Mouse (Mus musculus) forebrain, postnatal 0 days (tissue): Measurements from ENCODE around the gene Zbtb22. TPM values are rescaled to one million over a fixed set of nuclear protein-coding genes. Genes with fewer than 3 reads are reported as not detected.
A peak's percentile ranks its signal among the peaks of the same experiment; 100 is the strongest.

Experiments used
- ATAC-seq: fragments of 200-750 bp; cut with Nextera tagmentation; 2 replicates; pipeline ENCODE4 v1.8.0; 2017; ENCODE audit warnings: mild to moderate bottlenecking, moderate library complexity
- DNase-seq: peaks from one replicate; pipeline ENCODE4 v3.0.0-alpha.2; 2015
- H3K27ac ChIP-seq: fragments of 300-500 bp; sonication (generic); 2 replicates; pipeline ENCODE4 v1.5.1; 2014; ENCODE audit warnings: low read depth, mild to moderate bottlenecking, antibody characterized with exemption, low read length, moderate library complexity, mixed read lengths
- H3K27me3 ChIP-seq: fragments of 300-500 bp; sonication (generic); 2 replicates; pipeline ENCODE4 v1.6.1; 2014; ENCODE audit warnings: mild to moderate bottlenecking, low read length, mixed read lengths; ENCODE audit not compliant: insufficient read depth
- H3K36me3 ChIP-seq: fragments of 300-500 bp; sonication (generic); 2 replicates; pipeline ENCODE4 v1.6.1; 2014; ENCODE audit warnings: mild to moderate bottlenecking, moderate library complexity; ENCODE audit not compliant: insufficient read depth
- H3K4me1 ChIP-seq: fragments of 300-500 bp; sonication (generic); 2 replicates; pipeline ENCODE4 v1.6.1; 2014; ENCODE audit warnings: antibody characterized with exemption; ENCODE audit not compliant: insufficient read depth
- H3K4me2 ChIP-seq: fragments of 300-500 bp; sonication (generic); 2 replicates; pipeline ENCODE4 v1.6.1; 2014; ENCODE audit warnings: low read depth, mild to moderate bottlenecking, moderate library complexity
- H3K4me3 ChIP-seq: fragments of 300-500 bp; sonication (generic); 2 replicates; pipeline ENCODE4 v1.5.1; 2014; ENCODE audit warnings: low read depth, low read length, mixed read lengths
- H3K9ac ChIP-seq: fragments of 300-500 bp; sonication (generic); 2 replicates; pipeline ENCODE4 v1.6.1; 2014; ENCODE audit warnings: mild to moderate bottlenecking
- H3K9me3 ChIP-seq: fragments of 300-500 bp; sonication (generic); 2 replicates; pipeline ENCODE4 v1.6.1; 2016; ENCODE audit warnings: low read length
- CTCF ChIP-seq: sonication (generic); IDR thresholded peaks from 2 replicates; pipeline ENCODE4 v1.5.1; 2016; ENCODE audit warnings: antibody characterized with exemption, control low read depth, low read depth
- WGBS: fragments of 180-500 bp; shearing (Covaris S2); extraction: QIAGEN DNeasy Blood & Tissue Kit; methylation state at CpG from one replicate; pipeline ENCODE4 v1.1.7; 2014; 5-methylcytosine and 5-hydroxymethylcytosine counted together
- polyA plus RNA-seq: library from polyadenylated mRNA; unstranded; fragments of >200 nt; fragmentation: Nextera tagmentation; extraction: Ambion mirVana; gene quantifications from 2 replicates; pipeline ENCODE4 v1.2.1, GENCODE M21; 2015
- total RNA-seq: library from RNA; depleted of rRNA; stranded (reverse); fragments of >200 nt; gene quantifications from 2 replicates; pipeline ENCODE4 v1.2.3, GENCODE M21; 2014

The Zbtb22 gene
- total and polyA plus RNA-seq, 2 experiments from 2014 or later: 22.3 to 44.0 TPM

DNA sequence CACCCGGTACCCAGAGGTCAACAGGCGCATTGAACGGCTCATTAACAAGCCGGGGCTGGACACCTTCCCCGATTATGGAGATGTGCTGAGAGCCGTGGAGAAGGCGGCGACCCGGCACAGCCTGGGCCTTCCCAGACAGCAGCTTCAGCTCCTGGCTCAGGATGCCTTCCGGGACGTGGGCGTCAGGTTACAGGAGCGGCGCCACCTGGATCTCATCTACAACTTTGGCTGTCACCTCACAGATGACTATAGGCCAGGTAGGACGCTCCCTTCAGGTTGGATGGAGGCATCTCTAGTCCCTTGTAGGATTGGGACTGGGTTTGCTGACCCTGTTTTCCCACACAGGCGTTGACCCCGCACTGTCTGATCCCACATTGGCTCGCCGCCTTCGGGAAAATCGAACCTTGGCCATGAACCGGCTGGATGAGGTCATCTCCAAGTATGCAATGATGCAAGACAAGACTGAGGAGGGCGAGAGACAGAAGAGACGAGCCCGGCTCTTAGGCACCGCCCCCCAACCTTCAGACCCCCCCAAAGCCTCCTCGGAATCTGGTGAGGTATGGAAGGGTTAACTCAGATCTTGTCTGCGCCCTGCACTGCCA lies 3.8 kb upstream of the Zbtb22 start:
- H3K4me3 ChIP-seq: no peak overlapping the region
- H3K27me3 ChIP-seq: no peaks in the 10 kb centered on the region
- H3K9ac ChIP-seq: no peak overlapping the region
- 92% methylated on average over 28 of the region's 28 CpGs for WGBS
- no peak for TF ChIP-seq CTCF
- H3K36me3 ChIP-seq: peaks cover 39% of the 10 kb centered on the region
- H3K27ac ChIP-seq: no peak overlapping the region
- H3K4me1 ChIP-seq: peaks cover 7% of the 10 kb centered on the region; the same call in 1 of the 2 replicates
- DNase-seq (no peak), ATAC-seq (no peak)
- no peak overlapping the region for H3K4me2 ChIP-seq
- no peaks in the 10 kb centered on the region for H3K9me3 ChIP-seq

GRCm38 (mm10) chr17:33913264-33913663 lies 2.4 kb upstream of the Zbtb22 start:
- H3K9me3 ChIP-seq: no peaks in the 10 kb centered on the region
- H3K9ac ChIP-seq: no peak overlapping the region
- no peaks in the 10 kb centered on the region for H3K27me3 ChIP-seq
- H3K27ac ChIP-seq: no peak overlapping the region
- H3K4me2 ChIP-seq: no peak overlapping the region
- TF ChIP-seq CTCF: no peak
- no peak for DNase-seq
- WGBS: 88% methylated on average over 10 of the region's 10 CpGs
- peaks cover 43% of the 10 kb centered on the region for H3K36me3 ChIP-seq
- H3K4me1 ChIP-seq: peaks cover 7% of the 10 kb centered on the region; the same call in 1 of the 2 replicates
- no peak overlapping the region for H3K4me3 ChIP-seq
- no peak for ATAC-seq

DNA sequence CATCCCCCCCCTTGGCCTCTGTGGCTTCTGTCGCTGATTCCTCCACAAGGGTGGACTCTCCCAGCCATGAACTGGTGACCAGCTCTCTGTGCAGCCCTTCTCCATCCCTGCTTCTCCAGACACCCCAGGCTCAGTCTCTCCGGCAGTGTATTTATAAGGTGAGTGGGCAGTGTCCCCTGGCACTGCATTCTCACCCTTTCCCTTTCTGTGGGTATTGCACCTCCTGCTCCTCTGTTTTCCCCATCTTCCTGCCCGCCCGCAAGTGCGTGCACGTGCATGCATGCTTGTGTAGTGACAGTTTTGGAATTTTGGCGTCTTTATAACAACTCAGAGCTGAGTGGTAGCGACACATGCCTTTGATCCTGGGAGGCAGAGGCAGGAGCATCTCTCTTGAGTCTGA lies 1.8 kb upstream of the Zbtb22 start:
- DNase-seq (no peak), ATAC-seq (no peak)
- no peak for TF ChIP-seq CTCF
- H3K4me3 ChIP-seq: no peak overlapping the region
- no peak overlapping the region for H3K4me2 ChIP-seq
- no peaks in the 10 kb centered on the region for H3K27me3 ChIP-seq
- no peaks in the 10 kb centered on the region for H3K9me3 ChIP-seq
- H3K9ac ChIP-seq: no peak overlapping the region
- no peak overlapping the region for H3K27ac ChIP-seq
- WGBS: 95% methylated on average over 8 of the region's 8 CpGs
- peaks cover 43% of the 10 kb centered on the region for H3K36me3 ChIP-seq
- H3K4me1 ChIP-seq: peaks cover 7% of the 10 kb centered on the region; the same call in 1 of the 2 replicates

DNA sequence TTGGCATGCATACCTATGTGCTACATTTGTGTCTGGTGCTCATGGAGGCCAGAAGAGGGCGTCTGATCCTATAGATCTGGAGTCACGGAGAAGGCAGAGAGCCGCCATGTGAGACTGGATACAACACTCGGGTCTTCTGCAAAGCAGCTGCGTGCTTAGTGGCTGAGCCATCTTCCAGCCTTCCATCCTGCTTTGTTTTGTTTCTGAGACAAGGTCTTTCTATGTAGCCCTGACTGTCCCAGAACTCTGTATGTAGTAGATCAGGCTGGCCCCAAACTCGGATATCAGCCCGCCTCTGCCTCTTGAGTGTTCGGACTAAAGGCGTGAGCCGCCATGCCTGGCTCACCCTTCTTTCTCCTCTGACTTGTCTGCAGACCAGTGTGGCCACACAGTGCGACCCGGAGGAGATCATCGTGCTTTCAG lies 724 bp upstream of the Zbtb22 start:
- Histone ChIP-seq H3K4me3 (no peak overlapping the region), H3K36me3 (peaks cover 43% of the 10 kb centered on the region), H3K4me2 (0 out of 2 replicates have a peak overlapping the region, but pooled peaks have one; percentile 63), H3K9me3 (no peaks in the 10 kb centered on the region), H3K27me3 (no peaks in the 10 kb centered on the region), H3K4me1 (peaks cover 9% of the 10 kb centered on the region; the same call in 1 of the 2 replicates), H3K27ac (no peak overlapping the region), H3K9ac (no peak overlapping the region)
- TF ChIP-seq CTCF: no peak; the same call in 1 of the 2 replicates
- ATAC-seq (no peak), DNase-seq (no peak)
- 65% methylated on average over 13 of the region's 13 CpGs for WGBS

GRCm38 (mm10) chr17:33916294-33916693 lies 590 bp downstream of the Zbtb22 start:
- DNase-seq: no peak
- Histone ChIP-seq H3K9me3 (no peaks in the 10 kb centered on the region), H3K27me3 (no peaks in the 10 kb centered on the region), H3K4me2 (peak overlapping the region; percentile 63), H3K9ac (peak overlapping the region; percentile 56), H3K4me1 (peaks cover 7% of the 10 kb centered on the region; the same call in 1 of the 2 replicates), H3K4me3 (peak overlapping the region; percentile 53), H3K36me3 (peaks cover 40% of the 10 kb centered on the region), H3K27ac (peak overlapping the region; percentile 86)
- peak; percentile 18 for ATAC-seq
- WGBS: 2% methylated on average over 11 of the region's 20 CpGs
- no peak for TF ChIP-seq CTCF

DNA sequence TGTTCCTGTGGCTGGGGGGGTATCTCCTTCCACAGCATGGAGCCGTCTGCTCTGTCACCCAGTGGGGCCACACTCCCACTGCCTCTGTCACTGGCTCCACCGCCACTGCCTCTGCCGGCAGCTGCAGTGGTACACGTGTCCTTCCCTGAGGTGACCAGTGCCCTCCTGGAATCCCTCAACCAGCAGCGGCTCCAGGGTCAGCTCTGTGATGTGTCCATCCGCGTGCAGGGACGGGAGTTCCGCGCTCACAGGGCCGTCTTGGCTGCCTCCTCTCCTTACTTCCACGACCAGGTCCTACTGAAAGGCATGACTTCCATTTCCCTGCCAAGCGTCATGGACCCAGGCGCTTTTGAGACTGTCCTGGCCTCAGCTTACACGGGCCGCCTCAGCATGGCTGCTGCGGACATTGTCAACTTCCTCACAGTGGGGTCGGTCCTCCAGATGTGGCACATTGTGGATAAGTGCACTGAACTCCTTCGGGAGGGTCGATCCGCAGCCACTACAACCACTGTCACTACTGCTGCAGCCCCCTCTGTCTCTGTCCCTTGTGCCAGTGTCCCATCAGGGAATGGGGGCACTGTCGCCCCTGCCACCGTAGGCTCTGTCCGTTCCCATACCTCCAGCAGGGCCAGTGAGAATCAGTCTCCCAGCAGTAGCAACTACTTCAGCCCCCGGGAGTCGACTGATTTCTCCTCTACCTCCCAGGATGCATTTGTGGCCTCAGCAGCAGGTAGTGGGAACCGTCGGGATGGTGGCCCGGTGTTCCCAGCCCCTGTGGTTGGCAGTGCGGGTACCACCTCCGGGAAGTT lies 1.3 kb downstream of the Zbtb22 start:
- H3K27ac ChIP-seq: no peak overlapping the region
- peaks cover 7% of the 10 kb centered on the region; the same call in 1 of the 2 replicates for H3K4me1 ChIP-seq
- no peaks in the 10 kb centered on the region for H3K9me3 ChIP-seq
- peaks cover 32% of the 10 kb centered on the region for H3K36me3 ChIP-seq
- peak overlapping the region; percentile 63 for H3K4me2 ChIP-seq
- 73% methylated on average over 31 of the region's 31 CpGs for WGBS
- DNase-seq (no peak), ATAC-seq (no peak)
- H3K9ac ChIP-seq: no peak overlapping the region
- TF ChIP-seq CTCF: no peak
- H3K4me3 ChIP-seq: peak overlapping the region; percentile 53
- no peaks in the 10 kb centered on the region for H3K27me3 ChIP-seq
